Mouse (Mus musculus): Measurements from ENCODE around the gene Tbrg1. TPM values are rescaled to one million over a fixed set of nuclear protein-coding genes. Genes with fewer than 3 reads are reported as not detected.

The Tbrg1 gene
- polyA plus RNA-seq, 1 experiment from 2014 or later: 46.7 TPM

DNA sequence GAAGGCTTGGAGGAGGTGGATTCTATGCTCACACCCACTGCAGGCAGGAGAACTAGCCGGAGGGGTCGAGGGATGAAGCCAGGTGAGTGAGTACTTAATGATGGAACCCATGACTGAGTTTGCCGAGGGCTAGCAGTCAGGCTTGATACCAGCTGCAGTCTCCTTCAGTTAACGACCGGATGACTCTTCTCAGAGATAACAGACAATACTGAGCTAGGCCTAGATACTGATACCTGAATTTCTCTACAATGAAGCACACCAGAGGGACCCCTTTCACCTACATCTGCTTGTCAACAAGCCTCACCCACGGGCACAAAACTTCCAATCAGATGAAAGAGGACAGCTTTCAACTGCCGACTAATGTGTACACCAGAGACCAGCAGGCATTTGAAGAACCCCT, 8.9 kb upstream of the Tbrg1 start:
- Histone ChIP-seq H3K9ac (ENCODE audit: low read depth, low read length) (no peak overlapping the region), H3K27ac (ENCODE audit: low read length) (no peak overlapping the region), H3K4me1 (ENCODE audit: control insufficient read depth, low read depth, low read length) (no peaks in the 10 kb centered on the region), H3K4me3 (ENCODE audit: low read depth, low read length) (no peak overlapping the region), H3K27me3 (ENCODE audit: control insufficient read depth, insufficient read depth, low read depth, low read length) (no peaks in the 10 kb centered on the region), H3K36me3 (ENCODE audit: control insufficient read depth, insufficient read depth) (no peaks in the 10 kb centered on the region), H3K4me2 (ENCODE audit: low read depth, low read length) (no peak overlapping the region), H3K9me3 (replicated peaks; ENCODE audit: control insufficient read depth, low read length) (no peaks in the 10 kb centered on the region)
- 43% methylated on average over 7 of the region's 7 CpGs for WGBS (ENCODE audit: insufficient replicate concordance)
- no peak for ATAC-seq (ENCODE audit: low read depth)

DNA sequence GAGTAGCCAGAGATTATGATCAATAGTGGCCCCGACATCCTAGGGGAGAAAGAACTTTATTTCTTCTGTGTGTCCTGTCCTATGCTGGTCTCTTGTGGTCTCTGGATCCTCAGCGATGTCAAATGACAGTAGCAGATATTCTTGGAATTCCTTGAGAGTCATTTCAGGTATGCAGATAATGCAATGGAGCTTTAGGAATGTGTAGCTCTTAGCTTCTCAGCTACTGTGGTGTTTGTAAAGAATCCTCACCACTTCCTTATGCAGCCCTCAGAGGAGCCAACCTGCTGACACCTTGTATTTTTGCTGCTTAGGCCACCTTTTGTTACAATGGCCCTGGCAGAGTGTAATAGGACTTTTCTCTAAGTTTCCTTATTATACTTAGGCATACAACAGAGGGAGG, 7.5 kb upstream of the Tbrg1 start:
- Histone ChIP-seq H3K9ac (ENCODE audit: low read depth, low read length) (no peak overlapping the region), H3K27me3 (ENCODE audit: control insufficient read depth, insufficient read depth, low read depth, low read length) (no peaks in the 10 kb centered on the region), H3K4me2 (ENCODE audit: low read depth, low read length) (no peak overlapping the region), H3K36me3 (ENCODE audit: control insufficient read depth, insufficient read depth) (no peaks in the 10 kb centered on the region), H3K9me3 (replicated peaks; ENCODE audit: control insufficient read depth, low read length) (no peaks in the 10 kb centered on the region), H3K27ac (ENCODE audit: low read length) (no peak overlapping the region), H3K4me1 (ENCODE audit: control insufficient read depth, low read depth, low read length) (no peaks in the 10 kb centered on the region), H3K4me3 (ENCODE audit: low read depth, low read length) (no peak overlapping the region)
- 44% methylated on average over 2 of the region's 2 CpGs for WGBS (ENCODE audit: insufficient replicate concordance)
- ATAC-seq (ENCODE audit: low read depth): no peak

GRCm38 (mm10) chr9:37663210-37663609, 6.1 kb upstream of the Tbrg1 start:
- Histone ChIP-seq H3K4me1 (ENCODE audit: control insufficient read depth, low read depth, low read length) (no peaks in the 10 kb centered on the region), H3K9me3 (replicated peaks; ENCODE audit: control insufficient read depth, low read length) (no peaks in the 10 kb centered on the region), H3K36me3 (ENCODE audit: control insufficient read depth, insufficient read depth) (no peaks in the 10 kb centered on the region), H3K27me3 (ENCODE audit: control insufficient read depth, insufficient read depth, low read depth, low read length) (no peaks in the 10 kb centered on the region), H3K4me2 (ENCODE audit: low read depth, low read length) (no peak overlapping the region), H3K4me3 (ENCODE audit: low read depth, low read length) (no peak overlapping the region), H3K27ac (ENCODE audit: low read length) (no peak overlapping the region), H3K9ac (ENCODE audit: low read depth, low read length) (no peak overlapping the region)
- ATAC-seq (ENCODE audit: low read depth): no peak
- 41% methylated on average over 1 of the region's 1 CpGs for WGBS (ENCODE audit: insufficient replicate concordance)

GRCm38 (mm10) chr9:37659413-37659812, 2.3 kb upstream of the Tbrg1 start:
- H3K27ac ChIP-seq (ENCODE audit: low read length): no peak overlapping the region
- peaks cover 7% of the 10 kb centered on the region for H3K4me1 ChIP-seq (ENCODE audit: control insufficient read depth, low read depth, low read length)
- no peak overlapping the region for H3K4me3 ChIP-seq (ENCODE audit: low read depth, low read length)
- H3K36me3 ChIP-seq (ENCODE audit: control insufficient read depth, insufficient read depth): no peaks in the 10 kb centered on the region
- WGBS (ENCODE audit: insufficient replicate concordance): 53% methylated on average over 6 of the region's 6 CpGs
- H3K4me2 ChIP-seq (ENCODE audit: low read depth, low read length): no peak overlapping the region
- no peaks in the 10 kb centered on the region for H3K27me3 ChIP-seq (ENCODE audit: control insufficient read depth, insufficient read depth, low read depth, low read length)
- ATAC-seq (ENCODE audit: low read depth): no peak
- H3K9ac ChIP-seq (ENCODE audit: low read depth, low read length): no peak overlapping the region
- no peaks in the 10 kb centered on the region for H3K9me3 ChIP-seq (replicated peaks; ENCODE audit: control insufficient read depth, low read length)

- ATAC-seq (ENCODE audit: low read depth): peak; percentile 7
- H3K4me3 ChIP-seq (ENCODE audit: low read depth, low read length): peak overlapping the region; percentile 73
- H3K4me2 ChIP-seq (ENCODE audit: low read depth, low read length): peak overlapping the region; percentile 65
- H3K9ac ChIP-seq (ENCODE audit: low read depth, low read length): peak overlapping the region; percentile 74
- H3K9me3 ChIP-seq (replicated peaks; ENCODE audit: control insufficient read depth, low read length): no peaks in the 10 kb centered on the region
- H3K36me3 ChIP-seq (ENCODE audit: control insufficient read depth, insufficient read depth): peaks cover 12% of the 10 kb centered on the region
- no peaks in the 10 kb centered on the region for H3K27me3 ChIP-seq (ENCODE audit: control insufficient read depth, insufficient read depth, low read depth, low read length)
- peak overlapping the region; percentile 76 for H3K27ac ChIP-seq (ENCODE audit: low read length)
- under 1% methylated on average over 10 of the region's 10 CpGs for WGBS (ENCODE audit: insufficient replicate concordance)
- H3K4me1 ChIP-seq (ENCODE audit: control insufficient read depth, low read depth, low read length): peaks cover 7% of the 10 kb centered on the region
Measured at GRCm38 (mm10) chr9:37656439-37656881, 652 bp downstream of the Tbrg1 start.

- Histone ChIP-seq H3K27me3 (ENCODE audit: control insufficient read depth, insufficient read depth, low read depth, low read length) (no peaks in the 10 kb centered on the region), H3K27ac (ENCODE audit: low read length) (no peak overlapping the region), H3K9me3 (replicated peaks; ENCODE audit: control insufficient read depth, low read length) (no peaks in the 10 kb centered on the region), H3K9ac (ENCODE audit: low read depth, low read length) (peak overlapping the region; percentile 74), H3K36me3 (ENCODE audit: control insufficient read depth, insufficient read depth) (peaks cover 13% of the 10 kb centered on the region), H3K4me1 (ENCODE audit: control insufficient read depth, low read depth, low read length) (peaks cover 7% of the 10 kb centered on the region), H3K4me3 (ENCODE audit: low read depth, low read length) (peak overlapping the region; percentile 73), H3K4me2 (ENCODE audit: low read depth, low read length) (peak overlapping the region; percentile 65)
- WGBS (ENCODE audit: insufficient replicate concordance): 31% methylated on average over 8 of the region's 8 CpGs
- ATAC-seq (ENCODE audit: low read depth): no peak
Measured at GRCm38 (mm10) chr9:37655961-37656360, 1.2 kb downstream of the Tbrg1 start.

- Histone ChIP-seq H3K36me3 (ENCODE audit: control insufficient read depth, insufficient read depth) (peaks cover 27% of the 10 kb centered on the region), H3K27me3 (ENCODE audit: control insufficient read depth, insufficient read depth, low read depth, low read length) (no peaks in the 10 kb centered on the region), H3K4me1 (ENCODE audit: control insufficient read depth, low read depth, low read length) (peaks cover 7% of the 10 kb centered on the region), H3K27ac (ENCODE audit: low read length) (no peak overlapping the region), H3K9me3 (replicated peaks; ENCODE audit: control insufficient read depth, low read length) (no peaks in the 10 kb centered on the region), H3K9ac (ENCODE audit: low read depth, low read length) (no peak overlapping the region), H3K4me3 (ENCODE audit: low read depth, low read length) (no peak overlapping the region), H3K4me2 (ENCODE audit: low read depth, low read length) (no peak overlapping the region)
- ATAC-seq (ENCODE audit: low read depth): no peak
- WGBS (ENCODE audit: insufficient replicate concordance): 67% methylated on average over 5 of the region's 5 CpGs
Measured at GRCm38 (mm10) chr9:37653836-37654235, 3.3 kb downstream of the Tbrg1 start.

DNA sequence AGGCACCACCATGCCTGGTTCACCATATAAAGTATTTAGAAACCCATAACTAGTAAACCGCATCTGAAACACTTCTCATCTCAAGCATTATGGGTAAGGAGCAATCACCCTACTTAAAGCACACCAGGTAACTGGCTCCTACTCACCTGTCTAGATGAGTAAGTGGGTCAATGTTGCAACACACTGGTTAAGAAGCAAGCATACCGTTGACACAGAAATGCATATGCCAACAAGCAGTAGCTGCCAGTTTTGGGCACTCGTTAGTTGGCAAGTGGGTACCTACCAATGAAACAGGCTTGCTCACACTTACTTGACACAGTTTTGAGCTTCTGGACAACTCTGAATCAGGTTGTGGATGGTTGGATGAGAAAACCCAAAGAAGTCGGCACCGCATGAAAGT, 6.5 kb downstream of the Tbrg1 start:
- 86% methylated on average over 5 of the region's 5 CpGs for WGBS (ENCODE audit: insufficient replicate concordance)
- no peaks in the 10 kb centered on the region for H3K27me3 ChIP-seq (ENCODE audit: control insufficient read depth, insufficient read depth, low read depth, low read length)
- H3K27ac ChIP-seq (ENCODE audit: low read length): no peak overlapping the region
- H3K36me3 ChIP-seq (ENCODE audit: control insufficient read depth, insufficient read depth): peaks cover 31% of the 10 kb centered on the region
- H3K4me1 ChIP-seq (ENCODE audit: control insufficient read depth, low read depth, low read length): peaks cover 5% of the 10 kb centered on the region; the same call in 1 of the 2 replicates
- ATAC-seq (ENCODE audit: low read depth): no peak
- H3K9me3 ChIP-seq (replicated peaks; ENCODE audit: control insufficient read depth, low read length): no peaks in the 10 kb centered on the region
- no peak overlapping the region for H3K9ac ChIP-seq (ENCODE audit: low read depth, low read length)
- no peak overlapping the region for H3K4me3 ChIP-seq (ENCODE audit: low read depth, low read length)
- H3K4me2 ChIP-seq (ENCODE audit: low read depth, low read length): no peak overlapping the region

- no peak overlapping the region for H3K4me2 ChIP-seq (ENCODE audit: low read depth, low read length)
- no peak overlapping the region for H3K4me3 ChIP-seq (ENCODE audit: low read depth, low read length)
- WGBS (ENCODE audit: insufficient replicate concordance): 76% methylated on average over 3 of the region's 3 CpGs
- H3K27ac ChIP-seq (ENCODE audit: low read length): no peak overlapping the region
- H3K27me3 ChIP-seq (ENCODE audit: control insufficient read depth, insufficient read depth, low read depth, low read length): no peaks in the 10 kb centered on the region
- no peak overlapping the region for H3K9ac ChIP-seq (ENCODE audit: low read depth, low read length)
- H3K9me3 ChIP-seq (replicated peaks; ENCODE audit: control insufficient read depth, low read length): no peaks in the 10 kb centered on the region
- H3K36me3 ChIP-seq (ENCODE audit: control insufficient read depth, insufficient read depth): peaks cover 19% of the 10 kb centered on the region
- no peak for ATAC-seq (ENCODE audit: low read depth)
- no peaks in the 10 kb centered on the region for H3K4me1 ChIP-seq (ENCODE audit: control insufficient read depth, low read depth, low read length)
Measured at GRCm38 (mm10) chr9:37646246-37646645, 10.9 kb downstream of the Tbrg1 start.

All from liver, embryonic 16.5 days (tissue).